Mouse (Mus musculus) adipocyte (in vitro differentiated cells): ENCODE measurements around the gene Ccer2.

ENCODE experiments used
- DNase-seq: peaks from one replicate; pipeline ENCODE4 v3.0.0-alpha.2; 2016; ENCODE audit warnings: low spot score

The Ccer2 gene

DNA sequence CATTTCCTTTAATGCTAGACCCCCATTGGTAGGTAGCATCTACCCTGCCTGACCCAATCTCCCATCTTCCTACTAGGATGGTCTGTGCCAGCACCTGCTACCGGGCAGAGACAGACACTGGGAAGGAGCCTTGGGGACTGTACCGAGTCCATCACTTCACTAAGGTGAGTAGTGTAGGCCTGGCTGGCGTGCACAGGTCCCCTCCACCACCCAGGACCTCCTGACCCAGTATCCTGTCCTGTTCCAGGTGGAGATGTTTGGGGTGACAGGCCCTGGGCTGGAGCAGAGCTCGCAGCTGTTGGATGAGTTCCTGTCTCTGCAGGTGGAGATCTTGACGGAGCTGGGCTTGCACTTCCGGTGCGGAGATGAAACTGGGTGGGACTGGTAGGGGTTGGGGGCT, 6.0 kb upstream of the Ccer2 start:
- no peak for DNase-seq

DNA sequence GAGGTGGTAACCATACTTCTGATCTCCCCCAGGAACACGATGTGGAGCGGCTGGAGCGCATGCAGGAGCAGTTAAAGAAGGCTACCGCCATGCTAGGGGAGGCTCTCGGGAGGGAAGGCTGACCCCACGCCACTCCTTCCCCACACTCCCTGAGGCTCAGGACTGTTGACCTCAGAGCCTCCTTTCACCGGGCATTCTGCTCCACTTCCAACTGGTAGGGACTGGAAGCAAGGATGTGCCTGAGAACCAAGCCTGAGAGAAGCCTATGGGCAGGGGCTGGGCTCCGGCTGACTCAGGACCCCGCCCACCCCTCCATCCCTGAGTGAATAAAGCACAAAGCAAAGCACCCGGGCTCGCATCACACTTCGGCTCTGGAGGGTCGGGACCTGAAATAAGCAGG, 2.6 kb downstream of the Ccer2 start:
- no peak for DNase-seq

DNA sequence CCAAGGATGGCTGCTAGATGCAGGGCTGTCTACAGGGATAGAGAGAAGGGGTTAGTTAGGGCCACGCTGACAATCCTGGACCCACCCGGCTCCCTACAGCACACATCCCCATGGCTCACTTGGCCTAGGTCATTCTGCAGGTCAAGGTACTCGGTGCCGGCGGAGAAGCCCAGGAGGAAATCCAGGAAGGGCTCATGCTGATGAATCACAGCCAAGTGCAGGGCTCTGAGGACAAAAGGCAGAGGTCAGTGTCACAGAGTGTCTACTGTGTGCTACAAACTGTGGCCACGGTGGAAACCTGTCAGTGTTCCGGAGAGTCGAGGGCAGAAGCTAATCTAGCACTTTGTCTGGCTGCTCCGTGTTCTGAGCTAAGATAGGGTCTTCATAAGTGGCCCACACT, 5.9 kb downstream of the Ccer2 start:
- DNase-seq, result no peak

DNA sequence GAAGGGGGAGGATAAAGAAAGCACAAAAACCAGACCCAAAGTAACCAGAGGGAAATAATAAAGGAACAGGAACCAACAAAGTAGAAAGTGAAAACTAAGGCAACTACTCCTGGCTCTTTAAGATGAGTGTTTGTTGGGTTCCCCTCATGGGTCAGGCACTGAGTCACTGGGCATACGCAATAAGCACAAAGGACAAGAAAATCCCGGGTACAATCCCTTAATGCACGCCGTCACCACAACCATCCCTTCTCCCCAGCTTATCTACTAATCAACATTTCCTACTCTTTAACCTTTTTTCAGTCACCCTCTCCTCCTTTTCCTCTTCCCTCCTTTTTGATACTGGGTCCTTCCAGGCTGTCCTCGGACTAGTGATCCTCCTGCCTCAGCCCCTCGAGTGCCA, 9.2 kb downstream of the Ccer2 start:
- peak; percentile 5 for DNase-seq

DNA sequence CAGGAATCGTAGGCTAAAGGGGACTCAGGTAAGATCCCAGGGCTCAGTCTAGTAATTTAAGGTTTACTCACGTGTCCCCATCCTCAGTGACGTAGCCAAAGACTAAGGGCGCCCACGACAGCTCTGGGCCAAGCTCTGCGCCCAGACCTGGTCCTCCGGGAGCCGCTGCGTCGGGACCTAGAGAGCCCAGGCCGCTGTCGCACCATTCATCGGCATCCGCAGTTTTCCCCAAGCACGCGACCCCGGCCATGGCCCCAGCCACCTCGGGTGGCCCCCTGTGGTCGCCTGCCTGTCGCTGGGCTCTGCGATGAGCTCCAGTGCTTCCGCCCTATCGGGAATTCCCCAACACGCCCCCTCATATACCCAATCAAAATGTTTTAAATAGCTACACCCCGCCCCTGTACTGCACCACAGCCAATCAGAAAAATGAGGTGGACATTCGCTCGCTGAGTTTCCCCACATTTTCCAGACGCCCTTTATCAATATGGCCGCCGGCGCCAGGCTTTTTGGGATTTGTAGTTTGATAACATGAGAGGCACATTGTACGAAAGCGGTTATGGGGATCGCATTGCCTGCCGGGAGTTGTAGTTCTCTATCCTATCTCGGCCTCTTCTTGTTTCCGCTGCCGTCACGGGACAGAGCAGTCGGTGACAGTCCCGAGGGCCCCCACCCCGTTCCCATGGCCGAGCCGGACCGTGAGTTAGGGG, 10.4 kb downstream of the Ccer2 start, which contains the start of gene Sirt2:
TSS of gene Sirt2 (plus strand) at position 563 of the 707 bp plus-strand sequence.
- DNase-seq, result peak; percentile 98

DNA sequence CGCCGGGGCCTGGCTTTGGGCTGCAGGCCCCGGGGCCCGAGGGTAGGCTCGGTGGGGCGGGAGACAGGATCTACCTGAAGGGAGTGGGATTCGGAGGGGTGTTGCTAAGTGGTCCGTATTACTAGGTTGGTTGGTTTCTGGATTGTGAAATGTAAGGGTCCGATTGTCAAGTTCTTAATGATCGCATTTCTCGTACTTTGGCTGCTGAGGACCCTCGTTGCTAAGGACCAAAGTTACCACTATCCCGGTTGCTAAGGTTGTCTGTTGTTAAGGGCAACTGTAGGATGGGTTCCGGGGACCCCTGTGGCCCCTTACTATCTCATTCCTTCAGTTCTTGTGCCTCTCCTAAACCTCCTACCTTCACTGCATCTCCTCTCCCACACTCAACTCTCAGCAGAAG, 10.9 kb downstream of the Ccer2 start:
- DNase-seq, result peak; percentile 8

DNA sequence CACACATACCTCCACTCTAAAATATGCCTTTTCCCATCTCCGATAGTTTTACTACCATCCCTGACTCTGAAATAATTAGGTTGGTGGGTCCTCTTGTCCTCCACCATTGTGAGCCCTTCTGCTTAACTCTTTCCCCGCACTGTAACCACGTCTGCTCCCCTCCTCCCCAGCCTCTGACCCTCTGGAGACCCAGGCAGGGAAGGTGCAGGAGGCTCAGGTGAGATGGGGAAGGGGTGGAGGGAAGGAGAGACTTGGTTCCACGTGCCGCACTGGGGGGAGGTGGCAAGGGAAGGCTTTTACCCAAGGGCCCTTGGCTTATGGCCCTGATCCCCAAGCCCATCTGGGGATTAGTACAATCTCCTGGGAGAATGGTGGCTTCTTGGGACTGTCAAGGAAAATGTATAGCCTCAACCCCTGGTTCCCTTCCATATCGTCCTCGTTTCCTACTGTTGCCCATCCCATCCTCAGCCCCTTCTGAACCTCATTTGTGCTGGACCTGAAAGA, 11.5 kb downstream of the Ccer2 start, which contains the start of gene Nfkbib:
TSS of gene Nfkbib (minus strand) at position 51 of the 504 bp plus-strand sequence.
- DNase-seq, result no peak

DNA sequence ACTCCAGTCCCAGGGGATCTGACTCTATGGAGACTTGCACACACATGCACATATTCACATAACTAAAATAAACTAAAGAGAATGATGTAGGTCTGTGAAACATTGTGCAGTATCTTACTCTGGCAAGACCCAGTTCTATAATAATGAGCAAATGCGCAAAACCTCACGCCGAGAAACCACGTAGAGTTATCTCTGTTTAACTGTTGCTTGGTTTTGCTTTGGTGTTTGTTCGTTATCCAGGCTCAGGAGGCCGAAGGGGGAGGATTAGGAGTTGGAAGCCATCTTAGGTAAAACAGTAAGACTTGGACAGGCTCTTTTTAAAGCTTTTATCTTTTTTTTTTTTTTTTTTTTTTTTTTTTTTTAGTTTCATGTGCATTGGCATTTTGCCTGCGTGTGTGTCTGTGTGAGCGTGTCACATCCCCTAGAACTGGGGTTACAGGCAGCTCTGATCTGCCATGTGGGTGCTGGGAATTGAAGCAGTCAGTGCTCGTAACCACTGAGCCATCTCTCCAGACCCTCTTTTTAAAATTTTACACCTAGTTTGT, 13.5 kb downstream of the Ccer2 start:
- DNase-seq, result no peak

DNA sequence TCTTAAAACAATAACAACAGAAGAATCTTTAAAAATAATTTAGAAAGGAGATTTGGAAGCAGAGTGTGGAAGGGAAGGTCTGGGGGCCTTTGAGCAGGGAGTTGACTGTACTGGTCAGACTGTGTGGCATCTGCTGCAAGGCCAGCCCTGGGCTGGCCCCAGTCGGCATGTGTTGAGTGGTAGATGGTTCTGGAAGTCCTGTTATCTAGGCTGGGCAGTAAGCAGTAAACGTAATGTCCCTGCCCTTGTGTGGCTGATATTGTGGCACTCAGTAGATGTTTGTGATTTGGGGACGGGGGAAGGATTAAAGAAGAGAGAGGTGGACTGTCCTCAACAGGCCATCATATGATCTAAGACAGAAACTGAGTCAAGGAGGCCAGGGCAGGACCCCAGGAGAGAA, 14.3 kb downstream of the Ccer2 start:
- DNase-seq, result no peak

DNA sequence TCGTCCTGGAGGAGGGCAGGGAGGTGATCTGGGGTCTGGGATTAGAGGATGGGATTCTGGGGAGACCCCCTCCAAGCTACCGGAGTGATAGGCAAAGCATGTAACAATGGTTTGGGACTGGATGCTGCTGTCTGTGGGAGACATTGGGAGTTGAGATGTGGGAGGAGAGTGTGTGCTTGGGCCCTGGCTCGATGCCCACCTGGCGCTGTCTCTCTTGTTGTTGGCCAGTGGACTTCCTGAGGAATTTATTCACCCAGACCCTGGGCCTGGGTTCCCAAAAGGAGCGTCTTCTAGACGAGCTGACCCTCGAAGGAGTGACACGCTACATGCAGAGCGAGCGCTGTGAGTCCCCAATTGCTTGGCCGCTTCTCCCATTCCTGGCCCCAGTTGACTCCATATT, 15.9 kb downstream of the Ccer2 start:
- DNase-seq, result no peak

DNA sequence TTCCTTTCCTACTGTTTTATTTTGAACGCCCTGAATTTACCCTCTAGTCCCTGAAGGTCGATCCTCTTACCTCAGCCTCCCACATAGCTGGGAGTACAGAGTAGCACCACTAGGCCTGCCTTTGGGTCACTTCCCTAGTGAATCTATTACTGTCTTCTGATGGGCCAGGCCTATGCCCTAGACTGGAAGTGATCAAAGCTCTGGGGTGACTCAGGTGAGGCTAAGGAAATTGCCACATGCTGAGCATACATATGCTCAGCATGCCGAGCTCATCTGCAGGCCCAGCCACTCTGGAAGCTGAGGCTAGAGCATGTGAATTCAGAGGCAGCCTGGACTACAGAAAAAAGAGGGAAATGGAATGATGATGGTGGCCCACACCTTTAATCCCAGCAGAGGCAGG, 17.2 kb downstream of the Ccer2 start:
- DNase-seq, result no peak

DNA sequence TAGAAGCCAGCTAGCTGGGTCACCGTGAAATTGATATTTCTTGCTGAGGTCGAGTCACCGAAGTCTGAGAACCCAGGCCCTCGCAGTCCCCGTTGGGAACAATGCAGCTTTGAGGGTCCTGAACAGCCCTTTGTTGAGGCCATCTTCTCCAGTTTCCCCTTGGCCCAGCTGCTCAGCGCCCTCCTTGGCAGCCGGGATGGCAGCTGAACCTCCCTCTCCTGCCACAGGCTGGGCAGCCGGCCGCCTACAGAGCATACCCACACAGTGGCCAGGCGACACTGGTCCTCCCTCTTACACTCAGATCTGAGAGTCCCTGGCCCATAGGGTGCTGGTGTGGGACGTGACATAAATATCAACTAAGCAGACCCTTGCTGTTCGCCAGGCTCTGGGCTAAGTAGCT, 18.2 kb downstream of the Ccer2 start:
- no peak for DNase-seq

DNA sequence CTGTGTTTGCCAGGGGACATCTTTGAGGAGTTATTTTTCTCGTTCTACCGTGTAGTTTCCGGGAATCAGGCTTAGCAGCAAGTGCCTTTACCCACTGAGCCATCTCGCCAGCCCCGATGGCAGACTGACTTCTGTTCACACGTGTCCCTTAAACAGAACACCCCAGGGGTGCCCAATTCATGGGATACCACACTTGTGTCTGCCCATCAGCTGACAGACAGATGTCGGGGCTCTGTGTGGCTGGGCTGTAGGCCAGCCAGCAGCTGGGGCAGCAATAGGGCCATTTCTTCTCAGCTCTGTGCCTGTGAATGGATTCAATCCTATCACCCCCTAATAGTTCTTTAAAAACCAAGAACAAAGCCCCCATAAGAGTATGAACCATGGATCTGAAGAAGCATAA, 19.2 kb downstream of the Ccer2 start:
- DNase-seq, result no peak

DNA sequence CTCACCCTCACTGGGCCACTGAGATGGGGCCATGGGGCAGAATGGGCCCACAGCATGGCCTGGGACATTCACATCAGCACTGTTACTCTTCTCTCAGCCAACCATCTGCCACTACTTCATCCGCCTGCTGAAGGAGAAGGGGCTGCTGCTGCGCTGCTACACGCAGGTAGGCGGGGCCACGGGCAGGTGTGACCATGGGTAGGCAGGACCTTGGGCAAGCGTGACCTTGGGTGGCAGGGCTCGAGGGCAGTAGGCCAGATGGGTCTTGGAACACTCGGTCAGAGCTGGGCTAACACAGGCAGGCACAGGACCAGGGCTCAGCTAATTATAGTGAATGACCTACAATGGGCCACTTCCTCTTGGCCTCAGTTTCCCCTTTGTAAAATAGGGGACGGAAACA, 22.9 kb downstream of the Ccer2 start:
- DNase-seq, result no peak

DNA sequence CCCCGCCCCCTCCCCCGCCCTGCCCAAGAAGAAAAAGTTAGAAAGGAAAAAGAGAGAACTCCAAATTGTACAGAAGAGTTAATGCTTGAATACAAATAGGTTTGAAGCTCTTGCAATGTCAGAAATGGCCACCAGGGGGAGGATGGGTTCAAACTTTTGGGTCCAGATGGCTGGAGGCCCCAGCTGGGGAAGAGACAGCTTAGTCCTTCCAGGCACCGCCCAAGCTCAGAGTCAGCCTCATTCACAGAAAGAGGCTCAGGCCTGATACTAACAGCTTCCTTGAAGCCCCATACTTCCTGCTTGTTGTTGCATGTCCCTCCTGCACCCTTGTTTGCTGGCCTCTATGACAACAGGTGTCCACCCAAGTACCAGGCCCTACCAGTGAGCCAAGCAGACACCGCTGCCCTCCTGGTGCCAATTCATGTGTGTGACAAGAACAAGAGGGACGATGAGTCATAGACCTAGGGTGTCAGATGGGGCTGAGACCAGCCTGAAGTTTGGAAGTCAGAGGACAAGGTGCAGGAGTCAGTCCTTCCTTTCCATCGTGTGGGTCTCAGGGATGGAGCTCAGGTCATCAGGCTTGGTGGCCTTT, 24.2 kb downstream of the Ccer2 start:
- peak; percentile 92 for DNase-seq

DNA sequence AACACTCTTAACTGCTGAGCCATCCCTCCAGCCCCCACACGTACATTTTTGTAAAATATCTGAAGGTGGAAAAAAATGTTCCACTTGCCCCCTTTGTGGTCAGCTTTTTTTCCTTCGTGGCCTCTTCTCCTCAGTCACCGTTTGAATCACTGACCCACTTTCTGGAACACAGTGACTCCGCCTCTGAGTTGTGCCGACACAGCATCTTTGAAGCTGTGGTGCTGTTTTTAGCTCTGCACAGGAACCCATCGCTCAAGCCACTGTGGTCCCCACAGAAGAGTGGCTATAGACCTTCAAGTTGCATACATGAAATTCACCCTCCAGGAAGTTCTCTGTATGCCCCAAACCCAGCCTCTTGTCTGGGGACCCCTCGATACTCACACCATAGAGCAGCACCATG, 24.9 kb downstream of the Ccer2 start:
- no peak for DNase-seq

DNA sequence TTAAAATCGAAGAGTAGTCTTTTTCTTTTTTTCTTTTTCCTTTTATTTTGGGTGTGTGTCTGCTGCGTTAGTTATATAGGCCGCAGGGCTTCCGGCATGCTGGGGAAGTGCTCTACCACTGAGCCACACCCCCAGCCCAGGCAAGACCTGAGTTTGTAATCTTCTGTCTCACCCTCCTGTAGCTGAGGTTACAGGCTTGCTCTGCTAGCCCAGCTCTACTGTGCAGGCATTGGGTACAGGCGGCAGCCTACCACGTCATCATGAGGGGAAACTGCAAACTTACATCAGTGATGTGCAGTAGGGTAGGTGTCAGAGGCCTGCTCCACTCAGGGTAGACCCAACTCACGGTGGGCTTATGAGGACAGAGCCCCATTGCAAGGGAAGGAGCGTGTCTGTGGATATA, 25.3 kb downstream of the Ccer2 start:
- no peak for DNase-seq

DNA sequence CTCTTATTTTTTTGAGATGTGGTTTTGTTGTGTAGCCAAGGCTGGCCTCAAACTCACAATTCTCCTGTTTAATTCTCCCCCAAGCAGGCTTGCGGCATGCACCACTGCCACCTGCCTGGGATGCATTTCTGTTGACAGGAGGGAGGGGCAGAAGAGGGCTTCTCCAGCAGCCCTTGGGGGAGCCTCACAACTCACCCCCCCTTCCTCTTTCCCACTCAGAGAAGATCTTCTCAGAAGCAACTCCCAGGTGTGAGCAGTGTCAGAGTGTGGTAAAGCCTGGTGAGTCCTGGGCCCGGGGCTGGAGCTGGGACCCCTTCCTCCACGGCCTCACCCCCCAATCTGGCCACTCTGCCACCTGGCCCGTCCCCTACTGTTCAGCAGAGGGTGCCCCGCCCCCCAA, 29.2 kb downstream of the Ccer2 start:
- DNase-seq, result no peak

DNA sequence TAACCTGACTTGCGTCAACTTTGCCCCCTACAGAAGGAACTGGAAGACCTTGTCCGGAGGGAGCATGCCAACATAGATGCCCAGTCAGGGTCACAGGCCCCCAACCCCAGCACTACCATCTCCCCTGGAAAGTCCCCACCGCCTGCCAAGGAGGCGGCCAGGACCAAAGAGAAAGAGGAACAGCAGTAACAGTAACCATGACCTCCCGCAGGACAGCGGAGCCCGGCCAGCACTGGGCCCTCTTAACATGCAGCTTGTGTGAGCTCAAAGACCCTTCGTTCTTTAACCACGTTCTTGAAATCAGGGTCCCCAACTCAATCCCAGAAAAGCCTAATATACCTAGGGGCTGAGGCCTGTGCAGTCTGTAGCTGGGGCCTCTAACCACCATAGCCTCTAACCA, 31.9 kb downstream of the Ccer2 start:
- no peak for DNase-seq

DNA sequence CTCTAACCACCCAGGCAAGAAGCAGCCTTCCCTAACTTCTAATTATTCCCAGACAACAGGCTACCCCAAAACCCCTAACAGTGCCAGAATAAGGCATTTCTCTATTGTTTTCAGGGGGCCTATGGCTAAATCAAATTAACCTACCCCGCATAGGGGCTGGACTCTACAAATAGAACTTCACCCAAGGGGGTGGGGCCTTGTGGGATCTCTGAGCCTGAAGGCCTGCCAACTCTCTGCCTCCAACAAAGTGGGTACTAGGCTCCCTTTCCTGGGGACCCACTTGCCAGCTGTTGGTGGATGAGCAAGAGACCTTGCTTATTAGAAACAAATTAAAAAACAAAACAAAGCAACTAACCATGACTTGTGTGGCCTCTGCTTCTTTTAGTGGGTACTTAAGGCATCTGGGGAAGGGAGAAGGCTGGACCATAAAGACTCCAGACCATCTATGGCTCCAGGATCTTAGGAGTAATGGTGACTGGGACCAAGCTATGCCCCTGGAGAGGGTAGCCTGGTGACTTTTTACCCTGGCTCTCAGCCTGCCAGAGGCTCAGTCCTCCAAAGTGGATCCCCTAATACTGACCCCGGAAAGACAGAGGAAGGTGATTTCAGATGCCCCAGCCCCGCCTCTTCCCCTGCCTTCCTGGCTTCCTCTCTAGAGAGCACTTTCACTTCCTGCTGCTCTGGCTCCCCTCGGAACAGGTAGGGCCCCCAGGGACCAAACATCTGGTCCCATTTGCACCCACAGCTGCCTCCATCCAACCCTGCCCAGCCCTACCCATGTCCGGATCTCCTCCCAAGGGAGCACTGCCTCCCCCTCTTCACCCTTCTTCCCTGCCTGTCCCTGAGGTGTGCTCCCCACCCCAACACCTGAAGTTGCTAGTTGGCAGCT, 32.6 kb downstream of the Ccer2 start, which contains the start of gene Rinl:
TSS of gene Rinl (plus strand) at position 663 of the 889 bp plus-strand sequence.
- no peak for DNase-seq

DNA sequence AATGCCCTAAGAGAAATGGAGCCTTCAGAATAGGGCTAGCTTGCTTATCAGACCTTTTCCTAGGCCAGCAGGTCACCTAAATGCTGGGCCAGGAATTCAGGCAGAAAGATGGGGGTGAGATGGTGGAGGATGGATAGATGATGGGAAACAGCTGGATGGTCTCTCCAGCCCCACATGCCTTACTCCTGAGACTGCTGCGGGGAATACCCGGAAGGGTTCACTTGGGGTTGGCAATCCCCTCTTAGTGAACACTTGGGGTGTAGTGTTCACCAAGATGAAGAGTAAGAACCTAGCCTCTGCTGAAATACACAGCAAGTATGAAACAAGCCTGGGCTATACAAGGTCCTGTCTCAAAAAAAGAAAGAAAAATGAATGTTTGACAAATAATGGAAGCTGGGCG, 33.3 kb downstream of the Ccer2 start:
- no peak for DNase-seq

DNA sequence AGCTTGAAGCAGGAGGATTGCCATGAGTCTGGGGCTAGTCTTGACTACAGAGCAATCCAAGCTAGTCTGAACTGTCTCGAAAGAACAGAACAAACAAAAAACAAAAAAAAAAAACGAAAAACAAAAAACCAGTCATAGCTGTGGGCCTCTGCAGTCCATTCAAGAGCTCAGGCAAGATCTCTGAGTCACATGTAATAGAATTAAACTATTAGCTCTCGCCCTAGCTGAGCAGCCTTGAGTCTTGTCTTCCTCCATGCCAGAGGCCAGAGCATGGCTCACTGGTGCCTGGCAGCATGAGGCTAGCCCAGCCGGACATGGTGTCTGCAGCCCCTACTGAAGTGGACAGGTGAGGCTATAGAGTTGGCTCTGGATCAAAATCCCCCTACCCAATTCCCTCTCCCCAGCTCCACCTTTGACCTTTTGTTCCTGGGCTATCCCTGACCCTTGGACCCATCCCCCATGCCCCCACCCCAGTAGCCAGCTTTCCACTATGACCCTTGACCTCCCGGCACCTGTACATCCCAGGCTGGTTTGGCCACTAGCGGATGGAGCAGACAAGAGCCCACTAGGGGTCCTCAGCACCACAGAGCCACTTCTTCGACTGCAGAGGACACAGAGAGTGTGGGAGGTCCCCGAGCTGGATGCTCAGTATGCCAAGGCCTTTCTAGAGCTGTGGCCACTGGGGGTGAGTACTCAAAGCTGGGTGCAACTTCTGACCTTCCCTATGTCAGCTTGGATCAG, 34.3 kb downstream of the Ccer2 start:
- DNase-seq, result no peak
